Mouse (Mus musculus) E14TG2a.4 (cell line): ENCODE results near the gene E2f7.

Experiments
- CTCF ChIP-seq: conservative IDR thresholded peaks from 2 replicates; pipeline ENCODE4 v1.5.1; 2014; ENCODE audit warnings: low read length
- NANOG ChIP-seq: IDR thresholded peaks from 2 replicates; pipeline ENCODE4 v1.6.1; 2014; ENCODE audit warnings: borderline replicate concordance, low read length, mixed read lengths
- POU5F1 ChIP-seq: IDR thresholded peaks from 2 replicates; pipeline ENCODE4 v1.6.1; 2014; ENCODE audit warnings: low read length, borderline replicate concordance

DNA sequence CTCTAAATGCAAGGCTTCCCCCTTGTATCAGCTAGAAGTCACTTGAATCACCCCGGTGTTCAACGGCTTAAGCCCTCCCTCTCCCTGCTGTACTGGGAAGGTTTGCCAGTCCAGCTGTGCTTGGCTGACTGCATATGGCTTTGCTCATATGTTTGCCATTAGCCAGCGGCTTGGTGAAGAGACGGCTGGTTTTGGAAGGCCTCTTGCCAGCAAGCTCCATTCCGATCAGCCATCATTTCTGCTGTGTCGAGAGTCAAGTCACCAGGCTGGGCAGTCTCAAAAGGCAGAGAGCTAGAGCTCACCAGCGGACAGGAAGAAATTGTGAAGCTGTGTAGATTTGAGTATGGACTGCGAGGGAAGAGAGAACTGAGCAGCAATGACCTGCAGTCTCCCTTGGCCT lies 61.2 kb downstream of the E2f7 start:
- no peak for TF ChIP-seq CTCF
- TF ChIP-seq NANOG = no peak
- no peak for TF ChIP-seq POU5F1
